Mouse (Mus musculus): ENCODE measurements at regions not wholly inside any gene's neighbourhood (a gene's known extent, or its start where the extent isn't known, plus 50 kb on each side); places are given as distances from the start of the nearest gene placed in this dataset.
A peak's percentile ranks its signal among the peaks of the same experiment; 100 is the strongest.

DNA sequence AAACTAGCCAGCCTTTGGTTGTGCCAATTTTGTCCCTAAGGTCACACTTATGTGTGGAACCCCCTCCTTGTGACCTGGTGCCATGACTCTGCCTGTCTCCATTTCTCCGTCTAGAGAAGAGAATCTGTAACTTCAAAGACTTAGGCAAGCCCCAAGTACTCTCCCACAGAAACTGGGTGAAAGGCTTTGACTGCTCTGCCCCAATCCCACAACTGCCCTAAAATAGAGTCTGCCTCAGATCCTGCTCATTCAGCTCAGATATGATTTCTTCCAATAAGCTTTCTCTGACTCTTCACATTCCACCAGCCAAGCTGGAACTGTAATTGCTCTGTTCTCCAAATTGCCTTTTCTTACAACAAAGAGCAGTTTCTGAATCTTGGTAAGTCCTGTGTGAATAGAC lies 107.4 kb upstream of the Bcl6 start:
- Histone ChIP-seq H3K27ac (ENCODE audit: insufficient read depth, low read length) (no peak overlapping the region), H3K4me3 (ENCODE audit: extremely low read depth, insufficient read depth, insufficient read length) (no peak overlapping the region), H3K27me3 (ENCODE audit: control insufficient read depth, insufficient read depth, low read length) (no peaks in the 10 kb centered on the region), H3K4me1 (ENCODE audit: control insufficient read depth, insufficient read depth, insufficient read length) (no peaks in the 10 kb centered on the region; the same call in 1 of the 2 replicates), H3K36me3 (ENCODE audit: control insufficient read depth, insufficient read depth, low read length) (no peaks in the 10 kb centered on the region)
- TF ChIP-seq POLR2A (IDR thresholded peaks at IDR 0.05; ENCODE audit: low read depth, low read length) (no peak), CTCF (IDR thresholded peaks at IDR 0.05; ENCODE audit: extremely low read depth, insufficient read depth, insufficient read length, insufficient replicate concordance) (no peak)
- DNase-seq (ENCODE audit: low read depth in 1 of 2, low spot score in 2 of 2): no peak
- 89% methylated on average over 1 of the region's 1 CpGs for WGBS

- H3K27me3 ChIP-seq (ENCODE audit: control insufficient read depth, insufficient read depth, low read length): no peaks in the 10 kb centered on the region
- H3K4me1 ChIP-seq (ENCODE audit: control insufficient read depth, insufficient read depth, insufficient read length): no peaks in the 10 kb centered on the region; the same call in 1 of the 2 replicates
- 92% methylated on average over 4 of the region's 4 CpGs for WGBS
- DNase-seq (ENCODE audit: low read depth in 1 of 2, low spot score in 2 of 2): no peak
- no peaks in the 10 kb centered on the region for H3K36me3 ChIP-seq (ENCODE audit: control insufficient read depth, insufficient read depth, low read length)
- no peak overlapping the region for H3K4me3 ChIP-seq (ENCODE audit: extremely low read depth, insufficient read depth, insufficient read length)
- H3K27ac ChIP-seq (ENCODE audit: insufficient read depth, low read length): no peak overlapping the region
- no peak for TF ChIP-seq CTCF (IDR thresholded peaks at IDR 0.05; ENCODE audit: extremely low read depth, insufficient read depth, insufficient read length, insufficient replicate concordance)
- no peak for TF ChIP-seq POLR2A (IDR thresholded peaks at IDR 0.05; ENCODE audit: low read depth, low read length)
These were observed 107.0 kb upstream of the Bcl6 start for GRCm38 (mm10) chr16:24095630-24096029.

GRCm38 (mm10) chr16:24094566-24094965 lies 105.9 kb upstream of the Bcl6 start:
- Histone ChIP-seq H3K36me3 (ENCODE audit: control insufficient read depth, insufficient read depth, low read length) (no peaks in the 10 kb centered on the region), H3K27ac (ENCODE audit: insufficient read depth, low read length) (no peak overlapping the region), H3K4me3 (ENCODE audit: extremely low read depth, insufficient read depth, insufficient read length) (no peak overlapping the region), H3K4me1 (ENCODE audit: control insufficient read depth, insufficient read depth, insufficient read length) (no peaks in the 10 kb centered on the region; the same call in 1 of the 2 replicates), H3K27me3 (ENCODE audit: control insufficient read depth, insufficient read depth, low read length) (no peaks in the 10 kb centered on the region)
- 83% methylated on average over 6 of the region's 6 CpGs for WGBS
- no peak for DNase-seq (ENCODE audit: low read depth in 1 of 2, low spot score in 2 of 2)
- TF ChIP-seq POLR2A (IDR thresholded peaks at IDR 0.05; ENCODE audit: low read depth, low read length) (no peak), CTCF (IDR thresholded peaks at IDR 0.05; ENCODE audit: extremely low read depth, insufficient read depth, insufficient read length, insufficient replicate concordance) (no peak)

- Histone ChIP-seq H3K4me1 (ENCODE audit: control insufficient read depth, insufficient read depth, insufficient read length) (no peaks in the 10 kb centered on the region; the same call in 1 of the 2 replicates), H3K4me3 (ENCODE audit: extremely low read depth, insufficient read depth, insufficient read length) (no peak overlapping the region), H3K36me3 (ENCODE audit: control insufficient read depth, insufficient read depth, low read length) (no peaks in the 10 kb centered on the region), H3K27ac (ENCODE audit: insufficient read depth, low read length) (no peak overlapping the region), H3K27me3 (ENCODE audit: control insufficient read depth, insufficient read depth, low read length) (no peaks in the 10 kb centered on the region)
- 94% methylated on average over 8 of the region's 8 CpGs for WGBS
- DNase-seq (ENCODE audit: low read depth in 1 of 2, low spot score in 2 of 2): no peak
- TF ChIP-seq POLR2A (IDR thresholded peaks at IDR 0.05; ENCODE audit: low read depth, low read length) (no peak), CTCF (IDR thresholded peaks at IDR 0.05; ENCODE audit: extremely low read depth, insufficient read depth, insufficient read length, insufficient replicate concordance) (no peak)
These were observed 105.0 kb upstream of the Bcl6 start for GRCm38 (mm10) chr16:24093624-24094023.

DNA sequence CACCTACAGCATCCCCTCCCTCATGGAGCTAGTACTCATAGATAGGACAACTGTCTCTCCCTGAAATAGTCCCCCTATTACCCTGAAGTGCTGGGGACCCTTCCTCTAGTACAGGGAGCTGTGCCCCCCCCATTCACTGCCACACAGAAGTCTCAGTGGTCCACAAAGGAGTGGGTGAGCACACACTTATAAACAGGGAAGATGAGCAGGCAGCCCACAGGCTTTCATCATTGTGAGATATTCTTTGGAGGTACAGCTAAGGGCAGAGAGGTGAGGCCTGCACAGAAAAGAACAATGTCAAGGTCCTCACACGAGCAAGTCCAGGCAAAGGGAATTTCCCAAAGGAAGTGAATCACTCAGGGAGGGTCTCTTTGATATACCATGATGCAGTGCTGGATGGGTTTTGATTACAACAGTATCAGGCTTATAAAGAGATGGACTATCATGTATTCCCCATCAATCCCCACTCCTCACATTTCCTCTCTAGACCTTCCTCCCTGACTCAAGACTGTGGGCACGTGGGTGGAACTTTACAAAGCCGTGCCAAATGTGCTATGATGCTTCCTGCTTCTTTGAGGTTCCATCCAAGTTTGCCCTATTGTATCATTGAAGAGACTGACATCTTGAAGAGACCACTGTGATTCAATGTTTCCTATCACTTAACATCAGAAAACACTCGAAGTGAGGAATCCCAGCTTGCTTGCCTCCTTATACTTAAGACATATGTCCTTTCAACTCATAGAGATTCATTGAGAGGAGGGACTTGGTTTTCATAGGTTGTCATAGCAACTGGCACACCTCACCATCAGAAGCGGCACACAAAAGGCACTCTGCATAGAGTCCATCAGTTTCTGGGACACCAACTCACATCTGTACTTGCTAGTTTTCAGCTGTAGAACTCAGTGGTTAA lies 104.2 kb upstream of the Bcl6 start:
- 63% methylated on average over 5 of the region's 5 CpGs for WGBS
- no peaks in the 10 kb centered on the region for H3K27me3 ChIP-seq (ENCODE audit: control insufficient read depth, insufficient read depth, low read length)
- TF ChIP-seq CTCF (IDR thresholded peaks at IDR 0.05; ENCODE audit: extremely low read depth, insufficient read depth, insufficient read length, insufficient replicate concordance) (no peak), POLR2A (IDR thresholded peaks at IDR 0.05; ENCODE audit: low read depth, low read length) (no peak)
- H3K27ac ChIP-seq (ENCODE audit: insufficient read depth, low read length): no peak overlapping the region
- H3K4me3 ChIP-seq (ENCODE audit: extremely low read depth, insufficient read depth, insufficient read length): no peak overlapping the region
- H3K36me3 ChIP-seq (ENCODE audit: control insufficient read depth, insufficient read depth, low read length): no peaks in the 10 kb centered on the region
- H3K4me1 ChIP-seq (ENCODE audit: control insufficient read depth, insufficient read depth, insufficient read length): no peaks in the 10 kb centered on the region; the same call in 1 of the 2 replicates
- DNase-seq (ENCODE audit: low read depth in 1 of 2, low spot score in 2 of 2): no peak

DNA sequence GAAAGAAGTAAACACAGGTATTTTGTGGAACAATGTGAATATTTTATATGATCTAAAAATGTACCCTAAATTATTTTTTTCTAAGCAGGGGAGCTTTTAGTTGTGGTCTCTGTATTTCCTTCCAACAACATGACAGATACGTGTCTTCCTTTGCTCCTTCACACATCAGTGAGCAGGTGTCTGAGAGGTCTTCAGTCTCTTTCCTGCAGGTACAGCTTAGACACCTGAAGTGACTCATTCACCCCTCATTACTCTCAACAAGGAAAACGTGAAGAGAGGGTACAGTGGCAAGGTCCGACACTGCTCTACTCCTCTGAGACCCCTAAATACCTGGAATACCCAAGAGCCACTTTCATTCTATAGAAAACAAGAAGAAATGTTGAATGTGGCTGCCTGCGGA lies 103.5 kb upstream of the Bcl6 start:
- TF ChIP-seq POLR2A (IDR thresholded peaks at IDR 0.05; ENCODE audit: low read depth, low read length): no peak
- no peak for TF ChIP-seq CTCF (IDR thresholded peaks at IDR 0.05; ENCODE audit: extremely low read depth, insufficient read depth, insufficient read length, insufficient replicate concordance)
- 54% methylated on average over 4 of the region's 4 CpGs for WGBS
- H3K4me3 ChIP-seq (ENCODE audit: extremely low read depth, insufficient read depth, insufficient read length): no peak overlapping the region

DNA sequence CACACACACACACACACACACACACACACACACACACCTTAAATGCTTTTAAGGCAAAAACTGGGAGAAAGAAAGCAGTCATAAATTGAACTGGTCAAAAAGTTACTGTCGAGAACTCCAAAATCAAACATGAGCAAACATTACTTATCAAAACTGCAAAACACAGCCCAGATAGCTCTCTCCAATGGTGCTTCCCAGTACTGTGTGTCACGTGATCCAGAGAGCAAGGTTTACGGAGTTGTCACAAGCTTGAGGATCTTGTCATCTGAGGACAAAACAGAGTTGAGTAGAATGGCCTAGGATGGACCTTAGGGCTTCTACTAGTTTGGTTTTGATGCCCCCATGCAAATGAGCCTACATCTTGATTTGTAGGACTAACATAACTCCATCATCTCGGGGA lies 102.3 kb upstream of the Bcl6 start:
- TF ChIP-seq CTCF (IDR thresholded peaks at IDR 0.05; ENCODE audit: extremely low read depth, insufficient read depth, insufficient read length, insufficient replicate concordance) (no peak), POLR2A (IDR thresholded peaks at IDR 0.05; ENCODE audit: low read depth, low read length) (no peak)
- no peaks in the 10 kb centered on the region for H3K36me3 ChIP-seq (ENCODE audit: control insufficient read depth, insufficient read depth, low read length)
- 95% methylated on average over 4 of the region's 4 CpGs for WGBS
- H3K27ac ChIP-seq (ENCODE audit: insufficient read depth, low read length): no peak overlapping the region
- H3K4me3 ChIP-seq (ENCODE audit: extremely low read depth, insufficient read depth, insufficient read length): no peak overlapping the region
- no peaks in the 10 kb centered on the region; the same call in 1 of the 2 replicates for H3K4me1 ChIP-seq (ENCODE audit: control insufficient read depth, insufficient read depth, insufficient read length)
- DNase-seq (ENCODE audit: low read depth in 1 of 2, low spot score in 2 of 2): no peak
- no peaks in the 10 kb centered on the region for H3K27me3 ChIP-seq (ENCODE audit: control insufficient read depth, insufficient read depth, low read length)

More for the DNA sequence above, 103.5 kb upstream of the Bcl6 start:
- Histone ChIP-seq H3K27me3 (ENCODE audit: control insufficient read depth, insufficient read depth, low read length) (no peaks in the 10 kb centered on the region), H3K27ac (ENCODE audit: insufficient read depth, low read length) (no peak overlapping the region), H3K36me3 (ENCODE audit: control insufficient read depth, insufficient read depth, low read length) (no peaks in the 10 kb centered on the region), H3K4me1 (ENCODE audit: control insufficient read depth, insufficient read depth, insufficient read length) (no peaks in the 10 kb centered on the region; the same call in 1 of the 2 replicates)
- DNase-seq (ENCODE audit: low read depth in 1 of 2, low spot score in 2 of 2): peak in 1 of 2 experiments; percentile 11

Data from spleen, adult 2 months (tissue).